Mouse (Mus musculus) cerebellum, adult 11 months (tissue): ENCODE data around the gene Vil1.
A peak's percentile ranks its signal among the peaks of the same experiment; 100 is the strongest.
"Not testable (repeated sequence)": the region's sequence is repeated elsewhere in the genome, so short reads cannot be mapped to it uniquely, and the experiment has no call there.

Source experiments
- DNase-seq: peaks from one replicate; pipeline ENCODE4 v3.0.0; 2022

Vil1 gene

GRCm38 (mm10) chr1:74388398-74388920, 20.7 kb upstream of the Vil1 start:
- no peak for DNase-seq

GRCm38 (mm10) chr1:74389831-74390286, 19.3 kb upstream of the Vil1 start:
- no peak for DNase-seq

GRCm38 (mm10) chr1:74390287-74390906, 18.8 kb upstream of the Vil1 start:
- peak; percentile 53 for DNase-seq

- DNase-seq: peak; percentile 95
These were observed 18.0 kb upstream of the Vil1 start, which contains the start of gene Ctdsp1 for GRCm38 (mm10) chr1:74390924-74391748. Gene Ctdsp1, plus strand, starts transcription at chr1:74391509.

GRCm38 (mm10) chr1:74391844-74392441, 17.2 kb upstream of the Vil1 start:
- peak; percentile 74 for DNase-seq

GRCm38 (mm10) chr1:74392446-74392994, 16.7 kb upstream of the Vil1 start:
- no peak for DNase-seq

GRCm38 (mm10) chr1:74393010-74393409, 16.2 kb upstream of the Vil1 start:
- DNase-seq: no peak

GRCm38 (mm10) chr1:74393697-74394096, 15.5 kb upstream of the Vil1 start:
- no peak for DNase-seq

- DNase-seq: no peak
These were observed 14.9 kb upstream of the Vil1 start for GRCm38 (mm10) chr1:74394311-74394710.

GRCm38 (mm10) chr1:74394858-74395257, 14.3 kb upstream of the Vil1 start:
- DNase-seq: no peak

- no peak for DNase-seq
These were observed 13.9 kb upstream of the Vil1 start for GRCm38 (mm10) chr1:74395290-74395689.

- DNase-seq: not testable (repeated sequence)
These were observed 12.5 kb upstream of the Vil1 start for GRCm38 (mm10) chr1:74396456-74397222.

- DNase-seq: peak; percentile 95
These were observed 11.8 kb upstream of the Vil1 start for GRCm38 (mm10) chr1:74397268-74397918.

- DNase-seq: peak; percentile 67
These were observed 11.2 kb upstream of the Vil1 start for GRCm38 (mm10) chr1:74397919-74398451.

- no peak for DNase-seq
These were observed 8.6 kb upstream of the Vil1 start for GRCm38 (mm10) chr1:74400531-74400930.

- DNase-seq: no peak
These were observed 8.0 kb upstream of the Vil1 start for GRCm38 (mm10) chr1:74401015-74401702.

- no peak for DNase-seq
These were observed 5.0 kb upstream of the Vil1 start for GRCm38 (mm10) chr1:74404206-74404605.

GRCm38 (mm10) chr1:74411753-74412325, 2.7 kb downstream of the Vil1 start:
- DNase-seq: no peak

GRCm38 (mm10) chr1:74412711-74413110, 3.5 kb downstream of the Vil1 start:
- DNase-seq: no peak

- no peak for DNase-seq
These were observed 6.0 kb downstream of the Vil1 start for GRCm38 (mm10) chr1:74415143-74415542.
